Mouse (Mus musculus): ENCODE data around the gene Irf6.

DNA sequence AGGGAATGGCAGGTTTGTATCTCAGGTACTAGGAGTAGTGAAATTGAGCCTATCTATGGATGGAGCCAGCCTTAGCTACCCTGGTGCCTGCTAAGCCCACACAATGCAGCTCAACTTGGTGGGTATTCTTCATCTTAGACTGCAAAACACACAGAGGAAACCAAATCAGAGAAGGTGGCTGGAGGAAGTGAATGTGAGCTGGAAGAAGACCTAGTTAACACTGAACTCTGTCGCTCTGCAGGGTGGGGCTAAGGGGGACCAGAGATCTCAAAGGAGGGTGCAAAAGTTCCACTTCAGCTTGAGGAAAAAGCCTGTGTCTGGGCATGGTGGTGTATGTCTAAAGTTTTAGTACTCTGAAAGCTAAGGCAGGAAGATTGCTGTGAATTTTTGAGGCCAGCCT is 6.7 kb downstream of the Irf6 start:
- TF ChIP-seq TAL1 (IDR thresholded peaks at IDR 0.05; ENCODE audit: low read length) (no peak), POLR2A (IDR thresholded peaks at IDR 0.05; ENCODE audit: control insufficient read depth in 1 of 2, insufficient read depth in 1 of 2, low read depth in 1 of 2, low read length in 2 of 2, poor library complexity in 1 of 2) (no peak), RCOR1 (IDR thresholded peaks at IDR 0.05; ENCODE audit: low read depth, low read length) (no peak), MAFK (IDR thresholded peaks at IDR 0.05; ENCODE audit: borderline replicate concordance, low read depth, low read length) (no peak), EP300 (IDR thresholded peaks at IDR 0.05; ENCODE audit: low read depth in 1 of 2, low read length in 2 of 2) (no peak), SMC3 (IDR thresholded peaks at IDR 0.05; ENCODE audit: low read depth, low read length) (no peak), RAD21 (IDR thresholded peaks at IDR 0.05; ENCODE audit: low read depth, low read length) (no peak), CHD2 (IDR thresholded peaks at IDR 0.05; ENCODE audit: low read length) (no peak), CTCF (IDR thresholded peaks at IDR 0.05 in 2 of 3, conservative IDR thresholded peaks at IDR 0.05 in 1 of 3; ENCODE audit: control insufficient read depth in 1 of 3, insufficient read depth in 1 of 3, low read depth in 2 of 3, low read length in 3 of 3, poor library complexity in 1 of 3, severe bottlenecking in 1 of 3) (no peak), MEF2A (IDR thresholded peaks at IDR 0.05; ENCODE audit: extremely low read depth, insufficient replicate concordance, low read depth, low read length, poor library complexity, severe bottlenecking) (no peak)
